Mouse (Mus musculus) hindbrain, postnatal 0 days (tissue): ENCODE results near the gene Tmsb15b2. TPM values are rescaled to one million over a fixed set of nuclear protein-coding genes. Genes with fewer than 3 reads are reported as not detected.
A peak's percentile ranks its signal among the peaks of the same experiment; 100 is the strongest.
"Not testable (repeated sequence)": the region's sequence is repeated elsewhere in the genome, so short reads cannot be mapped to it uniquely, and the experiment has no call there.

Experiments
- ATAC-seq: fragments of 200-750 bp; cut with Nextera tagmentation; 2 replicates; pipeline ENCODE4 v1.8.0; 2017; ENCODE audit warnings: mild to moderate bottlenecking, moderate TSS enrichment, moderate library complexity
- DNase-seq: peaks from one replicate; pipeline ENCODE4 v3.0.0-alpha.2; 2015; ENCODE audit warnings: low spot score
- H3K27ac ChIP-seq: fragments of 300-500 bp; sonication (generic); 2 replicates; pipeline ENCODE4 v1.5.1; 2014; ENCODE audit warnings: mild to moderate bottlenecking
- H3K27me3 ChIP-seq: fragments of 300-500 bp; sonication (generic); 2 replicates; pipeline ENCODE4 v1.6.1; 2014; ENCODE audit warnings: low read length, mixed read lengths; ENCODE audit not compliant: insufficient read depth
- H3K36me3 ChIP-seq: fragments of 300-500 bp; sonication (generic); 2 replicates; pipeline ENCODE4 v1.6.1; 2014; ENCODE audit warnings: low read length, mixed read lengths; ENCODE audit not compliant: insufficient read depth
- H3K4me1 ChIP-seq: fragments of 300-500 bp; sonication (generic); 2 replicates; pipeline ENCODE4 v1.6.1; 2014; ENCODE audit warnings: antibody characterized with exemption, low read length, mixed read lengths; ENCODE audit not compliant: insufficient read depth
- H3K4me2 ChIP-seq: fragments of 300-500 bp; sonication (generic); 2 replicates; pipeline ENCODE4 v1.6.1; 2014; ENCODE audit warnings: low read depth, mild to moderate bottlenecking, low read length, moderate library complexity, mixed read lengths
- H3K4me3 ChIP-seq: fragments of 300-500 bp; sonication (generic); 2 replicates; pipeline ENCODE4 v1.5.1; 2014; ENCODE audit warnings: low read length
- H3K9ac ChIP-seq: fragments of 300-500 bp; sonication (generic); replicated peaks from 2 replicates; pipeline ENCODE4 v1.6.1; 2014; ENCODE audit warnings: mild to moderate bottlenecking, low read length, moderate library complexity, mixed read lengths
- H3K9me3 ChIP-seq: fragments of 300-500 bp; sonication (generic); 2 replicates; pipeline ENCODE4 v1.6.1; 2016; ENCODE audit warnings: low read length, mixed read lengths
- CTCF ChIP-seq: IDR thresholded peaks from 2 replicates; pipeline ENCODE4 v1.5.1; 2016; ENCODE audit warnings: antibody characterized with exemption, control low read depth, low read depth
- WGBS: fragments of 180-500 bp; shearing (Covaris S2); extraction: QIAGEN DNeasy Blood & Tissue Kit; methylation state at CpG from one replicate; pipeline ENCODE4 v1.1.7; 2014; 5-methylcytosine and 5-hydroxymethylcytosine counted together
- polyA plus RNA-seq: library from polyadenylated mRNA; unstranded; fragments of >200 nt; fragmentation: Nextera tagmentation; extraction: Ambion mirVana; gene quantifications from 2 replicates; pipeline ENCODE4 v1.2.1, GENCODE M21; 2015
- total RNA-seq: library from RNA; depleted of rRNA; stranded (reverse); fragments of >200 nt; gene quantifications from 2 replicates; pipeline ENCODE4 v1.2.3, GENCODE M21; 2014

Gene Tmsb15b2
- total and polyA plus RNA-seq, 2 experiments from 2014 or later, result 1.0 to 74.9 TPM

DNA sequence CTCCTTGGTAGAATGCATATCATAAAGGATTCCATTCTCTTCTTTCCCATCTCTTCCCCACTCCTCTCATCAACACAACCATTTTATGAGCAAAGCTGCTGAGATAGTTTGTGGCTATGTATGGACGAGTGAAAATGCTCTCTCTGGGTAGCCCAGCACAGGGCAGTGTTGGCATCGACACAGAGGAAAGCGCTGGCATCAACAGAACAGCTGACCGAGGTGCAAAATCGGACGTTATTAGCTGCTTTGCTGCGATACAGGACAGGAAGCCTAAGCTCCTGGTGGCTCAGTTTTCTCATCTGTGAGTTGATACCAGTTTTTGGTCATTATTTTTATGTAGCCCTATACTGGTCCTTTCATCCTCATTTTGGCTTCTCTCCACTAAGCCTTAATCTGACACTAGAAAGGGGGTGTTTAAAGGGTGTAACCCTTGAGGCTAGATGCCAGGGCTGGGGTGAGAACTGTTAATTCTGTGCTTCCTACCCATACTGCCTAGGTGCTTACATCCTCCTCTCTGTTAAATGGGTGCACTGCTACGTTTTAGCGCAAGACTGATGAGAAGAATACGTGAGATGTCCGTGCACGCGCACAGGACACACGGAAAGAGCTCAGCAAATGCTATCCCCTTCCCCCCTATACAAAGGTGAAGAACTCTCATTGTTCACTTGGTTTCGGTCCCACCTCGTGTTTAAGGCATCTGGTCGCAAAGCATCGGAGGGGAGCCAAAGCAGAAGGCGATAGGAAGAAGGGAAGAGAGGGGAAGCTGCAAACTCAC, 17.1 kb upstream of the Tmsb15b2 start:
- Histone ChIP-seq H3K9me3 (no peaks in the 10 kb centered on the region), H3K27ac (peak overlapping the region; percentile 85), H3K27me3 (no peaks in the 10 kb centered on the region), H3K4me2 (peak overlapping the region; percentile 56), H3K4me3 (peak overlapping the region; percentile 48), H3K36me3 (no peaks in the 10 kb centered on the region), H3K9ac (peak overlapping the region; percentile 61), H3K4me1 (no peaks in the 10 kb centered on the region)
- peak; percentile 53 for DNase-seq
- ATAC-seq, result peak; percentile 57
- 26% methylated on average over 19 of the region's 19 CpGs for WGBS
- TF ChIP-seq CTCF, result no peak

DNA sequence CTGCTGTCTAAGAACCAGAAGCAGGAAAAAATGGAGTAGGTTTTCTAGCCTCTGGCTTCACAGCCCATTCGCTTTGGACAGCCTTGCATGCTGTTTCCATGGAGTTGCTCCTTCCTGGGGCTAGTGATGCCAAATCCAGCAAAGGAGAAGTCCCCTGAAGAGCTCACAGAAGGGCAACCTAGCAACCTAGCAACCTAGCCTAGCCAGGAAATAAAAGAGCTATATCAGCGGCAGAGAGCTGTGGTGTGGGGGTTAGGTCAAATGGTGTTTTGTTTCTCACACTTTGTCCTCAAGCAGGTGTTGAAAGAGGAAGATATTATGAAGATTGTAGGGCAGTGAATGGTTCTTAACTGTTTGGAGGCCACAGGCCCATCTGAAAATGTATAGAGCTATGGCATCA, 16.0 kb upstream of the Tmsb15b2 start:
- Histone ChIP-seq H3K9me3 (no peaks in the 10 kb centered on the region), H3K4me3 (no peak overlapping the region), H3K4me1 (no peaks in the 10 kb centered on the region), H3K27ac (peak overlapping the region; percentile 32; the same call in 1 of the 2 replicates), H3K27me3 (no peaks in the 10 kb centered on the region), H3K9ac (no peak overlapping the region), H3K36me3 (no peaks in the 10 kb centered on the region), H3K4me2 (peak overlapping the region; percentile 56)
- WGBS, result 43% methylated on average over 2 of the region's 2 CpGs
- DNase-seq (peak; percentile 49), ATAC-seq (no peak)
- TF ChIP-seq CTCF, result no peak

DNA sequence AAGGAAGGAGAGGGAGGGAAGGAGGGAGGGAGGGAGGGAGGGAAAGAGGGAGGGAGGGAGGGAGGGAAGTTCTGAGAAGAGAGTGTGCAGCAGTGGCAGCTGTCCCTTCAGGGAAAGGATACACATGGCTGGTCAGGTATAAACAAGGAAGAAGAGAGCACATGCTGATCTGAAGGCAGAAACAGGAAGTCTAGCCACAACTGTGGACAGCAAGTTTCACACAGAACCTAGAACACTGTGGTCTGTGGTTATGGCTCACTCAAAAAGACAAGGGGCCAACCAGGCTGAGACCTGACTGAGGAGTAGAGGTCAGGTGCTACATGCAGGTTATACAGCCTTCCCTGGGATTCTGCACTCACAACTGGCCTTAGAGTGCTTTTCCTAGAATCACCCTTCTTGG, 10.7 kb upstream of the Tmsb15b2 start:
- Histone ChIP-seq H3K27me3 (no peaks in the 10 kb centered on the region), H3K9me3 (no peaks in the 10 kb centered on the region), H3K4me3 (no peak overlapping the region), H3K36me3 (no peaks in the 10 kb centered on the region), H3K4me2 (no peak overlapping the region), H3K27ac (no peak overlapping the region), H3K4me1 (no peaks in the 10 kb centered on the region), H3K9ac (no peak overlapping the region)
- DNase-seq (no peak), ATAC-seq (no peak)
- no peak for TF ChIP-seq CTCF

DNA sequence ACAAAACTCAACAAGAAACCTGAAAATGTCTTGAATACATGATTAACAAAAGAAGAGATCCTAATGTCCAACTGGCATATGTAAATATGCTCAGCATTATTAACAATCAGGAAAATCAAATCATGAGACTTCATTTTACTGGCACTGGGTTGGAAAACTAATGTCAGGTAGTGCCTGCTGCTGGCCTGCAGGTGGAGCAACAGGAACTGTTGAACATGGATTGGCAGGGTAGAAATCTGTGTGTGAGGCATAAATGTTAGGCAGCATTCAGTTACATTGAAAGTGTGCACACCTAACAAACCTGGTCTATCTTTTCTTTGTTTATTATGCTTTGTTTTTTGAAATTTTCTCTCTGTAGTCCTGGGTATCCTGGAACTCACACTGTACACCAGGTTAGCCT, 3.3 kb upstream of the Tmsb15b2 start:
- Histone ChIP-seq H3K4me1 (no peaks in the 10 kb centered on the region), H3K4me3 (no peak overlapping the region), H3K27ac (no peak overlapping the region), H3K36me3 (no peaks in the 10 kb centered on the region), H3K27me3 (no peaks in the 10 kb centered on the region), H3K9me3 (no peaks in the 10 kb centered on the region), H3K9ac (no peak overlapping the region), H3K4me2 (no peak overlapping the region)
- TF ChIP-seq CTCF, result peak; percentile 67
- ATAC-seq (no peak), DNase-seq (peak; percentile 20)

DNA sequence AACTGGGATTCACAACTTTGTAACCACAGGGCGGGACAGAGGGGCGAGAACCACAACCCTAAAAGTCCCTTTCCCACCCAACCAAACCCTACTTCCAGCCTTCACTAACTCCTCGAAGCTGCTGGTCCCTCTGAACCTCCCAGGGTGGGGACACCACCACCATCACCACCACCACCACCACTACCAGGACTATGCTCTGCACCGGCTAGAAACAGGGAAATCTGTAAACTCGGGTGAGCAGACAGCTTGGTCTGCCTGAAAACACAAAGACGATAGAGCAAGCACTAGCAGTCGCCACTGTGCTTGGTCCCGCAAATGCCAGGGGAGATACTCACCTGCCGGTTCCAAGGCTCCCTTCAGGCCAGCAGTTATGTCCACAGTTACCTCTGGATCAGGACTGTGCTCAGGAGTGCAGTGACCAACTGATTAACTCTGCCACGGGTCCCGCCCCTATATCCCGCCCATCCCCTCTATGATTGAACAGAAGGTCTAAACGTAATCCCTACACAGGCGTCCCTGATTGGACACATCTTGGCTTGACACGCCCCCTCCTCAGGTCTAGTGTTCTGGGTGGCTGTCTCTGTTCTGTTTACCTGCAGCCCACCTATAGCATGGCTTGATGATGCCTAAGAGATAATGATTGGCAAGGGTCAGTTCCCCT, 1.3 kb upstream of the Tmsb15b2 start, which contains the start of the genes Tmsb15l and Tmsb15b1:
Gene Tmsb15l (minus strand): TSS at position 446 of the 661 bp plus-strand sequence.
Gene Tmsb15b1 (minus strand): TSS at position 451 of the 661 bp plus-strand sequence.
- peak; percentile 100 for ATAC-seq
- 47% methylated on average over 15 of the region's 15 CpGs for WGBS
- Histone ChIP-seq H3K4me2 (peak within 1 kb of the TSS; percentile 55), H3K36me3 (no peaks in the 10 kb centered on the region), H3K4me1 (no peaks in the 10 kb centered on the region), H3K4me3 (peak within 1 kb of the TSS; percentile 38), H3K9me3 (no peaks in the 10 kb centered on the region), H3K9ac (no peak within 1 kb of the TSS; the same call in 1 of the 2 replicates), H3K27me3 (no peaks in the 10 kb centered on the region), H3K27ac (no peak within 1 kb of the TSS)
- TF ChIP-seq CTCF, result no peak
- peak; percentile 84 for DNase-seq

DNA sequence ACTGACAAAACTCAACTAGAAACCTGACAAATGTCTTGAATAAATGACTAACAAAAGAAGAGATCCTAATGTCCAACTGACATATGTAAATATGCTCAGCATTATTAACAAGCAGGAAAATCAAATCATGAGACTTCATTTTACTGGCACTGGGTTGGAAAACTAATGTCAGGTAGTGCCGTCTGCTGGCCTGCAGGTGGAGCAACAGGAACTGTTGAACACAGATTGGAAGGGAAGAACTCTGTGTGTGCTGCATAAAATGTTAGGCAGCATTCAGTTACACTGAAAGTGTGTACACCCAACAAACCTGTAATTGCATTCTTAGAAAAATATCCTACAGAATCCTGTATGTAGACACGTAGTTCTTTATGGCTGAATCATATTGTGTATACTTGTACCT, 15.6 kb downstream of the Tmsb15b2 start:
- Histone ChIP-seq H3K9ac (no peak overlapping the region), H3K36me3 (no peaks in the 10 kb centered on the region), H3K27me3 (no peaks in the 10 kb centered on the region), H3K9me3 (no peaks in the 10 kb centered on the region), H3K4me3 (no peak overlapping the region), H3K27ac (no peak overlapping the region), H3K4me2 (no peak overlapping the region), H3K4me1 (no peaks in the 10 kb centered on the region)
- DNase-seq, result peak; percentile 31
- peak; percentile 67 for TF ChIP-seq CTCF
- no peak for ATAC-seq
- 28% methylated on average over 2 of the region's 2 CpGs for WGBS

DNA sequence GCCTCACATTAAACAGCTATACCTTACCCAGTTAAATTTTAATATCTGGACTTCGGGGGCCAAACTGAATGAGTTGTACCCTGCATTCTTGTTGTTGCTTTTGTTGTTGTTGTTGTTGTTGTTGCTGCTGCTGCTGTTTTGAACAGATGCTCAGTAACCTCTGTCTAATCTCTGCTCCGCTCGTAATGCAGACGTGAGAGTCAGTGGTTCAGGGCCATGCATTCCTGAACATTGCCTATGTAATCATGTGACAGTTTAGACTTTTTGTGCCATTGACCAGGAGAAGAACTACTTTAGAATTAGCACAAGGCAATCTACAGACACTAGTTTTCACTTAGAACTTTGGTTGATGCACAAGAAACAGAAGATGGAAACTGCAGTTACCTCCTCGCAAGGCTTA, 17.0 kb downstream of the Tmsb15b2 start:
- peak overlapping the region; percentile 33 for H3K4me3 ChIP-seq
- H3K36me3 ChIP-seq, H3K27ac ChIP-seq, H3K9ac ChIP-seq, H3K4me1 ChIP-seq, H3K9me3 ChIP-seq, DNase-seq, ATAC-seq, H3K27me3 ChIP-seq: not testable (repeated sequence)
- 67% methylated on average over 5 of the region's 5 CpGs for WGBS
- peak overlapping the region; percentile 47 for H3K4me2 ChIP-seq

DNA sequence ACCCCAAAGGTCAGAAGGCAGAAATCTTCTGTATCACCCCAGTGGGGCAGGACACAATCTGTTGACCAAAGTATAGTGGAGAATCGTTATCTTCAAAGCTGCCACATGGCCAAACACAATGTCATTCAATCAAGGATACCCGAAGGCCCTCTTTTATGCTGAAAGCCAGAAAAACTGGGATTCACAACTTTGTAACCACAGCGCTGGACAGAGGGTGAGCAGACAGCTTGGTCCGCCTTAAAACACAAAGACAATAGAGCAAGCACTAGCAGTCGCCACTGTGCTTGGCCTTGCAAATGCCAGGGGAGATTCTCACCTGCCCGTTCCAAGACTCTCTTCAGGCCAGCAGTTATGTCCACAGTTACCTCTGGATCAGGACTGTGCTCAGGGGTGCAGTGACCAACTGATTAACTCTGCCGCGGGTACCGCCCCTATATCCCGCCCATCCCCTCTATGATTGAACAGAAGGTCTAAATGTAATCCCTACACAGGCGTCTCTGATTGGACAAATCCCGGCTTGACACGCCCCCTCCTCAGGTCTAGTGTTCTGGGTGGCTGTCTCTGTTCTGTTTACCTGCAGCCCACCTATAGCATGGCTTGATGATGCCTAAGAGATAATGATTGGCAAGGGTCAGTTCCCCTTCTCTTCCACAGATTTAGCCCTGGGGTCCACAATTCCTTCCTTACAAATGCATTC, 17.6 kb downstream of the Tmsb15b2 start:
- ATAC-seq (peak; percentile 100), DNase-seq (peak; percentile 82)
- not testable (repeated sequence) for H3K9me3 ChIP-seq, H3K4me1 ChIP-seq, H3K27ac ChIP-seq, H3K9ac ChIP-seq, H3K36me3 ChIP-seq, H3K27me3 ChIP-seq
- 33% methylated on average over 13 of the region's 13 CpGs for WGBS
- Histone ChIP-seq H3K4me3 (peak overlapping the region; percentile 33), H3K4me2 (peak overlapping the region; percentile 47)
